Mouse (Mus musculus) embryonic facial prominence, embryonic 14.5 days (tissue): ENCODE data around the gene Tnfrsf8. TPM values are rescaled to one million over a fixed set of nuclear protein-coding genes. Genes with fewer than 3 reads are reported as not detected.
A peak's percentile ranks its signal among the peaks of the same experiment; 100 is the strongest.

Source experiments
- ATAC-seq: fragments of 200-750 bp; cut with Nextera tagmentation; 2 replicates; pipeline ENCODE4 v1.8.0; 2017; ENCODE audit warnings: low read depth, moderate number of reproducible peaks, moderate TSS enrichment
- DNase-seq: peaks from one replicate; pipeline ENCODE4 v3.0.0-alpha.2; 2015; ENCODE audit warnings: low spot score
- H3K27ac ChIP-seq: fragments of 300-500 bp; sonication (generic); replicated peaks from 2 replicates; pipeline ENCODE4 v1.5.1; 2014; ENCODE audit warnings: low read depth, mild to moderate bottlenecking, low read length, moderate library complexity
- H3K27me3 ChIP-seq: fragments of 300-500 bp; sonication (generic); replicated peaks from 2 replicates; pipeline ENCODE4 v1.6.1; 2014; ENCODE audit warnings: low read length; ENCODE audit not compliant: control insufficient read depth, insufficient read depth
- H3K36me3 ChIP-seq: fragments of 300-500 bp; sonication (generic); 2 replicates; pipeline ENCODE4 v1.6.1; 2014; ENCODE audit warnings: low read length, mixed read lengths; ENCODE audit not compliant: control insufficient read depth, insufficient read depth
- H3K4me1 ChIP-seq: fragments of 300-500 bp; sonication (generic); 2 replicates; pipeline ENCODE4 v1.6.1; 2014; ENCODE audit warnings: antibody characterized with exemption, low read length; ENCODE audit not compliant: control insufficient read depth, insufficient read depth
- H3K4me2 ChIP-seq: fragments of 300-500 bp; sonication (generic); 2 replicates; pipeline ENCODE4 v1.6.1; 2014; ENCODE audit warnings: low read depth, mild to moderate bottlenecking, low read length, moderate library complexity, mixed read lengths
- H3K4me3 ChIP-seq: fragments of 300-500 bp; sonication (generic); 2 replicates; pipeline ENCODE4 v1.5.1; 2014; ENCODE audit warnings: low read depth, mild to moderate bottlenecking, low read length
- H3K9ac ChIP-seq: fragments of 300-500 bp; sonication (generic); 2 replicates; pipeline ENCODE4 v1.6.1; 2014; ENCODE audit warnings: low read depth, mild to moderate bottlenecking, low read length, moderate library complexity, mixed read lengths
- H3K9me3 ChIP-seq: fragments of 300-500 bp; sonication (generic); 2 replicates; pipeline ENCODE4 v1.6.1; 2016; ENCODE audit warnings: low read length; ENCODE audit not compliant: control insufficient read depth
- WGBS: fragments of 180-500 bp; shearing (Covaris S2); extraction: QIAGEN DNeasy Blood & Tissue Kit; methylation state at CpG from one replicate; pipeline ENCODE4 v1.1.7; 2014; 5-methylcytosine and 5-hydroxymethylcytosine counted together
- polyA plus RNA-seq: library from polyadenylated mRNA; unstranded; fragments of >200 nt; fragmentation: Nextera tagmentation; extraction: Ambion mirVana; gene quantifications from 2 replicates; pipeline ENCODE4 v1.2.1, GENCODE M21; 2014

The Tnfrsf8 gene
- polyA plus RNA-seq, 1 experiment from 2014 or later, result 0.18 TPM

- Histone ChIP-seq H3K9ac (no peak overlapping the region), H3K4me1 (no peaks in the 10 kb centered on the region), H3K27me3 (no peaks in the 10 kb centered on the region), H3K4me3 (no peak overlapping the region), H3K4me2 (no peak overlapping the region), H3K27ac (no peak overlapping the region), H3K9me3 (no peaks in the 10 kb centered on the region), H3K36me3 (no peaks in the 10 kb centered on the region)
- WGBS, result 57% methylated on average over 12 of the region's 12 CpGs
- DNase-seq (peak; percentile 9), ATAC-seq (no peak)
Measured at GRCm38 (mm10) chr4:145300210-145300927, 14.6 kb downstream of the Tnfrsf8 start.

- Histone ChIP-seq H3K27ac (no peak overlapping the region), H3K9ac (no peak overlapping the region), H3K4me1 (no peaks in the 10 kb centered on the region), H3K4me3 (no peak overlapping the region), H3K4me2 (no peak overlapping the region), H3K27me3 (no peaks in the 10 kb centered on the region), H3K9me3 (no peaks in the 10 kb centered on the region), H3K36me3 (no peaks in the 10 kb centered on the region)
- DNase-seq, result no peak
- ATAC-seq, result no peak
- 89% methylated on average over 8 of the region's 8 CpGs for WGBS
Measured at GRCm38 (mm10) chr4:145299355-145299754, 15.6 kb downstream of the Tnfrsf8 start.

GRCm38 (mm10) chr4:145298846-145299245, 16.1 kb downstream of the Tnfrsf8 start:
- H3K4me1 ChIP-seq, result no peaks in the 10 kb centered on the region
- H3K36me3 ChIP-seq, result no peaks in the 10 kb centered on the region
- WGBS, result 94% methylated on average over 7 of the region's 7 CpGs
- no peak overlapping the region for H3K9ac ChIP-seq
- H3K27ac ChIP-seq, result no peak overlapping the region
- no peaks in the 10 kb centered on the region for H3K27me3 ChIP-seq
- H3K9me3 ChIP-seq, result no peaks in the 10 kb centered on the region
- H3K4me3 ChIP-seq, result no peak overlapping the region
- DNase-seq, result no peak
- no peak overlapping the region for H3K4me2 ChIP-seq
- no peak for ATAC-seq

GRCm38 (mm10) chr4:145295589-145296300, 19.2 kb downstream of the Tnfrsf8 start:
- ATAC-seq (no peak), DNase-seq (peak; percentile 41)
- no peak overlapping the region for H3K4me2 ChIP-seq
- WGBS, result 55% methylated on average over 5 of the region's 5 CpGs
- H3K9ac ChIP-seq, result no peak overlapping the region
- no peak overlapping the region for H3K4me3 ChIP-seq
- no peak overlapping the region for H3K27ac ChIP-seq
- no peaks in the 10 kb centered on the region for H3K9me3 ChIP-seq
- H3K36me3 ChIP-seq, result no peaks in the 10 kb centered on the region
- H3K4me1 ChIP-seq, result no peaks in the 10 kb centered on the region
- no peaks in the 10 kb centered on the region for H3K27me3 ChIP-seq

- Histone ChIP-seq H3K27ac (no peak overlapping the region), H3K36me3 (no peaks in the 10 kb centered on the region), H3K4me3 (no peak overlapping the region), H3K9me3 (no peaks in the 10 kb centered on the region), H3K4me1 (no peaks in the 10 kb centered on the region), H3K4me2 (no peak overlapping the region), H3K27me3 (no peaks in the 10 kb centered on the region), H3K9ac (no peak overlapping the region)
- ATAC-seq, result no peak
- WGBS, result 83% methylated on average over 5 of the region's 5 CpGs
- DNase-seq, result no peak
Measured at GRCm38 (mm10) chr4:145294588-145294987, 20.4 kb downstream of the Tnfrsf8 start.

GRCm38 (mm10) chr4:145286369-145287120, 28.4 kb downstream of the Tnfrsf8 start:
- no peaks in the 10 kb centered on the region for H3K9me3 ChIP-seq
- no peaks in the 10 kb centered on the region for H3K4me1 ChIP-seq
- H3K9ac ChIP-seq, result no peak overlapping the region
- no peak overlapping the region for H3K4me3 ChIP-seq
- no peak overlapping the region for H3K4me2 ChIP-seq
- no peaks in the 10 kb centered on the region for H3K36me3 ChIP-seq
- peak; percentile 15; the same call in 1 of the 2 replicates for ATAC-seq
- peak; percentile 77 for DNase-seq
- WGBS, result 46% methylated on average over 4 of the region's 4 CpGs
- no peaks in the 10 kb centered on the region for H3K27me3 ChIP-seq
- no peak overlapping the region for H3K27ac ChIP-seq

GRCm38 (mm10) chr4:145284675-145285074, 30.3 kb downstream of the Tnfrsf8 start:
- no peak overlapping the region for H3K4me2 ChIP-seq
- no peaks in the 10 kb centered on the region for H3K4me1 ChIP-seq
- WGBS, result 91% methylated on average over 4 of the region's 4 CpGs
- ATAC-seq (no peak), DNase-seq (no peak)
- no peaks in the 10 kb centered on the region for H3K27me3 ChIP-seq
- no peak overlapping the region for H3K27ac ChIP-seq
- no peak overlapping the region for H3K4me3 ChIP-seq
- H3K9ac ChIP-seq, result no peak overlapping the region
- no peaks in the 10 kb centered on the region for H3K36me3 ChIP-seq
- 0 out of 2 replicates have a peak, but pooled peaks cover under 1% of the 10 kb centered on the region for H3K9me3 ChIP-seq

- Histone ChIP-seq H3K9ac (no peak overlapping the region), H3K4me2 (no peak overlapping the region), H3K27ac (no peak overlapping the region), H3K36me3 (no peaks in the 10 kb centered on the region), H3K27me3 (no peaks in the 10 kb centered on the region), H3K9me3 (0 out of 2 replicates have a peak, but pooled peaks cover 3% of the 10 kb centered on the region), H3K4me3 (no peak overlapping the region), H3K4me1 (no peaks in the 10 kb centered on the region)
- 67% methylated on average over 6 of the region's 6 CpGs for WGBS
- ATAC-seq (no peak), DNase-seq (no peak)
Measured at GRCm38 (mm10) chr4:145283441-145283840, 31.5 kb downstream of the Tnfrsf8 start.
